Mouse (Mus musculus) limb, embryonic 11.5 days (tissue): ENCODE data around the gene Nploc4. TPM values are rescaled to one million over a fixed set of nuclear protein-coding genes. Genes with fewer than 3 reads are reported as not detected.
A peak's percentile ranks its signal among the peaks of the same experiment; 100 is the strongest.

Experiments used
- ATAC-seq: fragments of 200-750 bp; cut with Nextera tagmentation; 2 replicates; pipeline ENCODE4 v1.8.0; 2017; ENCODE audit warnings: low read depth; ENCODE audit not compliant: insufficient number of reproducible peaks, low FRiP score, low TSS enrichment
- DNase-seq: peaks from one replicate; pipeline ENCODE4 v3.0.0-alpha.2; 2015; ENCODE audit warnings: low spot score
- H3K27ac ChIP-seq: fragments of 300-500 bp; sonication (generic); replicated peaks from 2 replicates; pipeline ENCODE4 v1.5.1; 2014; ENCODE audit warnings: low read depth, mild to moderate bottlenecking, low read length
- H3K27me3 ChIP-seq: fragments of 300-500 bp; sonication (generic); 2 replicates; pipeline ENCODE4 v1.6.1; 2014; ENCODE audit warnings: mild to moderate bottlenecking, low read length, mixed read lengths; ENCODE audit not compliant: control insufficient read depth, insufficient read depth
- H3K36me3 ChIP-seq: fragments of 300-500 bp; sonication (generic); 2 replicates; pipeline ENCODE4 v1.6.1; 2014; ENCODE audit warnings: mild to moderate bottlenecking, low read length, moderate library complexity, mixed read lengths; ENCODE audit not compliant: control insufficient read depth, insufficient read depth
- H3K4me1 ChIP-seq: fragments of 300-500 bp; sonication (generic); 2 replicates; pipeline ENCODE4 v1.6.1; 2014; ENCODE audit warnings: low read length, mixed read lengths; ENCODE audit not compliant: control insufficient read depth, insufficient read depth
- H3K4me2 ChIP-seq: fragments of 300-500 bp; sonication (generic); 2 replicates; pipeline ENCODE4 v1.6.1; 2014; ENCODE audit warnings: low read depth, mild to moderate bottlenecking, moderate library complexity; ENCODE audit not compliant: severe bottlenecking
- H3K4me3 ChIP-seq: fragments of 300-500 bp; sonication (generic); 2 replicates; pipeline ENCODE4 v1.5.1; 2014; ENCODE audit warnings: low read depth, low read length
- H3K9ac ChIP-seq: fragments of 300-500 bp; sonication (generic); 2 replicates; pipeline ENCODE4 v1.6.1; 2014; ENCODE audit warnings: mild to moderate bottlenecking, low read length
- H3K9me3 ChIP-seq: fragments of 300-500 bp; sonication (generic); 2 replicates; pipeline ENCODE4 v1.6.1; 2016; ENCODE audit warnings: low read length; ENCODE audit not compliant: control insufficient read depth
- WGBS: fragments of 180-500 bp; shearing (Covaris S2); extraction: QIAGEN DNeasy Blood & Tissue Kit; methylation state at CpG from one replicate; pipeline ENCODE4 v1.1.7; 2014; 5-methylcytosine and 5-hydroxymethylcytosine counted together
- polyA plus RNA-seq: library from polyadenylated mRNA; unstranded; fragments of >200 nt; fragmentation: Nextera tagmentation; extraction: Ambion mirVana; gene quantifications from 2 replicates; pipeline ENCODE4 v1.2.1, GENCODE M21; 2014

Nploc4 gene
- 47.1 and 51.1 TPM in 2 replicates for polyA plus RNA-seq

DNA sequence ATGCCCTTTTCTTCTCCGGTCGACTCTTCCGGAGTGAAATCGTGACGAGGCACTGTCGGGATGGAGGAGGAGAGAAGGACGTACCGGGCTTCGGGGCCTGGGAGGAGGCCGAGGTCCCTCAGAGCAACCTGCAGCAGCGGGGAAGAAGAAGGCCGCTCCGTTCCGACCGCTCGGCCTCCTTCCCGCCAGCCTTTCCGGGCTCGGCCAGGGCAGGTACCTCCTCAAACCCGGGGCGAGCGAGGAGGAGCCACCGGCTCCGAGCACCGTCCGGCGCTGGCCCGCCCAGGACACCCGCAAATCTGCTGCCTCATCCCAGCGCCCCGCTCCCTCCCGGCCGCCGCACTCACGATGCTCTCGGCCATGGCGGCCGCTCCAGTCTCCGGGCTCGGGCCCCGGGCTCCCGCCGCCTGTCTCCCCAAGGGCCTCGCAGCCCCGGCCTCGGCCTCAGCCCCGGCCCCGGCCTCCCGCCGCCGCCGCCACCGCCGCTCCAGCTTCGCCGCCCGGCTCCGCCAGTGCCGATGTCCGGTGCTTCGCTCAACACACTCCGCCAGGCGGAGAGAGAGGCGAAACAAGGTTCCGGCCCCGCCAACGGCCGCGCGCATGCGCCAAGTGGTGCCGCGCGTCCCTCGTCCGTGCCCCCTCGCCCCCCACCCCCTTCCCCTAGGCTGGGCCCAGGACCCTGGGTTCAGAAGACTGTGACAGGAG is at the start of gene Nploc4:
Gene Nploc4 (minus strand): TSS at position 557 of the 705 bp plus-strand sequence.
- H3K9ac ChIP-seq = peak within 1 kb of the TSS; percentile 96
- peak within 1 kb of the TSS; percentile 52 for H3K27ac ChIP-seq
- DNase-seq = peak; percentile 96
- WGBS = under 1% methylated on average over 75 of the region's 77 CpGs
- peak within 1 kb of the TSS; percentile 83 for H3K4me2 ChIP-seq
- H3K9me3 ChIP-seq = no peaks in the 10 kb centered on the region
- no peaks in the 10 kb centered on the region for H3K27me3 ChIP-seq
- peak within 1 kb of the TSS; percentile 99 for H3K4me3 ChIP-seq
- peaks cover 2% of the 10 kb centered on the region for H3K36me3 ChIP-seq
- ATAC-seq = peak; percentile 89
- H3K4me1 ChIP-seq = peaks cover 11% of the 10 kb centered on the region

DNA sequence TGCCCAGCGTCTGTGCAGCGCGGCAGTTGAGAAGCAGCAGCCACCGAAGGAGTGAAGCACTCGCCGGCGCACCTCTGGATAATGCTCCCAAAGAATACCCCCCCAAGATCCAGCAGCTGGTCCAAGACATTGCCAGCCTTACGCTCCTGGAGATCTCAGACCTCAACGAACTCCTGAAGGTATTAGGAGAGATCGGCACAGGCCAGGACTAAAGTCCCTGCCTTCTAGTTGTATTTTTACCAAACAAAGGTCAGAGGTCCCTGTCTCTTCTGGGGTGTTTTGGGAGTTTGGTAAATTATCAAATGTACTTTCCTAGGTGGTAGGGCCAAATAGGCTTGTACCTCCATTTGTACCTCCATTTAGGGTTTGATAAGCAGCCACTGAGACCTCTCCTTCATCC is 47.7 kb upstream of the Nploc4 start:
- Histone ChIP-seq H3K9ac (peak overlapping the region; percentile 94), H3K27ac (peak overlapping the region; percentile 12; the same call in 1 of the 2 replicates), H3K27me3 (no peaks in the 10 kb centered on the region), H3K36me3 (peaks cover 29% of the 10 kb centered on the region), H3K4me1 (peaks cover 14% of the 10 kb centered on the region), H3K4me2 (peak overlapping the region; percentile 93), H3K4me3 (peak overlapping the region; percentile 97), H3K9me3 (no peaks in the 10 kb centered on the region)
- DNase-seq (no peak), ATAC-seq (no peak)
- 10% methylated on average over 10 of the region's 10 CpGs for WGBS

DNA sequence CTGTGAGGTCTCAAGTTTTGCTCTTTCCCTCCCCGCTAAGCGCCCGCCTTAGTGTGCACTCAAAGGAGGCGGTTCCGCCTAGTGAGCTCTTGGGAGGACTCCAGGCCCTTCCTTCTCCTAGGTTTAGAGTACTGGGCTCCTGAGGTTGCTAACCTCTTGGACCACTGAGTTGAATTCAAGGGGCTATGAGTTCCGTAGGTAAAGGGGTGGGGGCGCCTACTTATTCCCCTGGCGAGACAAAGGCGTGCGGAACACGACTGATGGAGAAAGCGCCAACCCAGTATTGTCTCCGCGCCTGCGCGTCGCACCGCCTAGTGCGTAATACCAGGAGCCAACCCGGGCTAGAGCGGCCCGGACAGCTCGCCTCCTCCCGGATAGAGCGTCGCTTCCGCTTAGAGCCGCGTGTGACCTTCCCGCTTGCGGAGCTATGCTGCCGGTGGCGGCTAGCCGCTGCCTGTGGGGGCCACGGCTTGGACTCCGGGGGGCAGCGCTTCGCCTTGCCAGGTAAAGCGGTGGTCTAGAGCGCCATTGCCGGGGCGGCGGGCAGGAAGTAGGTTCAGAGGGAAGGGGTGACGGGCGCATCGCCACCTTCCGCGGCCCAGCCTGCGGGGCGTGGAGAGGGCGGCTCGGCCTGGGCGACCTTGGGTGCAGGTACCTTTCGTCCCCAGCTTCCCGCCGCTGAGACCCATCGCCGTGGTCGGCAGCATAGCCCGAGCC is 46.9 kb upstream of the Nploc4 start, which contains the start of gene Mrpl12:
Gene Mrpl12 (plus strand): TSS at position 349 of the 717 bp plus-strand sequence.
- peak within 1 kb of the TSS; percentile 93 for H3K4me2 ChIP-seq
- H3K4me1 ChIP-seq = peaks cover 10% of the 10 kb centered on the region
- H3K9me3 ChIP-seq = no peaks in the 10 kb centered on the region
- under 1% methylated on average over 60 of the region's 60 CpGs for WGBS
- peak within 1 kb of the TSS; percentile 97 for H3K4me3 ChIP-seq
- peaks cover 31% of the 10 kb centered on the region for H3K36me3 ChIP-seq
- ATAC-seq = peak; percentile 87
- peak; percentile 93 for DNase-seq
- peak within 1 kb of the TSS; percentile 60 for H3K27ac ChIP-seq
- peak within 1 kb of the TSS; percentile 94 for H3K9ac ChIP-seq
- H3K27me3 ChIP-seq = no peaks in the 10 kb centered on the region

DNA sequence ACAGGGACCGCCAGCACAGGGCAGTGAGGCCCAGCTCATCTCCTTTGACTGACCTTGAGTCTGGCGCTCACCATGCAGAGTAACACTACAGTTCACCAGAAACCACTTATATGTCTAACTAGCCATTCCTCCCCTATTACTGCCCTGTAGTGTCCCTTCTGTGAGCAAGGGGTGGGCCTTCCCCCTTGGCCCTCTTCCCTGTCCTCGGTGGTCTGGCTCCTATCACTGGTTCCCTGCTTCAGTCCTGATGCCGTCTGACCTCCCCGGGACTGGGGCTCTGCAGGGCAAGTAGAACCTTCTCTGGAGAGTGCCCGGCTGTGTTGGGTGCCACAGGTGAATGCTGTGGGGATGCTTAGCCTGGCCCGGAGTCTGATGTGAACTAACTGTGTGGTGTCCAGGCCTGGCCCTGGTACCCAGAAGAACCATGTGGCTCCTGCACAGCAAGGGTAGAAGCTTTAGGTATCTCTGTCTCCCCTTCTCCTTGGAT is 46.0 kb upstream of the Nploc4 start:
- DNase-seq (no peak), ATAC-seq (no peak)
- H3K36me3 ChIP-seq = peaks cover 40% of the 10 kb centered on the region
- 92% methylated on average over 7 of the region's 7 CpGs for WGBS
- no peaks in the 10 kb centered on the region for H3K27me3 ChIP-seq
- H3K4me1 ChIP-seq = peaks cover 10% of the 10 kb centered on the region
- H3K9ac ChIP-seq = peak overlapping the region; percentile 94
- no peaks in the 10 kb centered on the region for H3K9me3 ChIP-seq
- H3K27ac ChIP-seq = no peak overlapping the region; the same call in 1 of the 2 replicates
- H3K4me3 ChIP-seq = no peak overlapping the region
- H3K4me2 ChIP-seq = peak overlapping the region; percentile 93; the same call in 1 of the 2 replicates

DNA sequence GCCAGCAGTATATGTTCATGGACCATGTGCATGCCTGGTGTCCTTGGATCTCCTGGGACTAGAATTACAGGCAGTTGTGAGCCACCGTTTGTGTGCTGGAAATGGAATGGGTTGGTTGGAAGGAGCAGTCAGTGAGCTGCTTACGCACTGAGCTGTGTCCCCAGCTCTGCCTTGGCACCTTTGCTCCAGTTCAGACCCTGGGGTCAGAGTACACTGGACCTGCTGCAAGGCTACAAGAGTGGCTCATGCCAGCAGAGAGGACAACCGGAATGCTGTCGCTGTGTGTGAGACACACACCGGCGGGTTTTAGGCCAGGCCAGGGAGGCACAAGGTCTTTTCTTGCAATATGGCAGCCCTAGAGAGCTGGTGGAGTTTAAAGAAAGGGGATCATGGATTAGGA is 34.5 kb upstream of the Nploc4 start:
- no peak for ATAC-seq
- WGBS = 94% methylated on average over 6 of the region's 6 CpGs

DNA sequence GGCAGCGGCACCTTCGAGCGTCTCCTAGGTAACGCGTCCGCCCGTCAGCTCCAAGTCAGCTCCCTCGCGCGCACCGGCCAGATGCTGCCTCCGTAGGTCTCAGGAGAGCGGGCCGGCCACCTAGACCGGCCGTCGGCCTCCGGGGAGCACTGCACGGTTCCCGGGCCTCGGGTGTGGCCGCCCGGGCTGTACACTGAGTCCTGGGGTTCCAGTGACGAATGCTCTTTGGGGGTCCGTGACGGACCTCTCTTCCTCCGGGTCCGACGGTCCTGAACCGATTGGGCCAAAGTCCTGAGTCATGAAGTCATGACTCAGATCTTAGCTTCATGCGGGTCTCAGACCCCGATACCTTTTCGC is 30.2 kb upstream of the Nploc4 start:
- Histone ChIP-seq H3K27ac (no peak overlapping the region), H3K27me3 (no peaks in the 10 kb centered on the region), H3K9me3 (no peaks in the 10 kb centered on the region), H3K36me3 (peaks cover 10% of the 10 kb centered on the region), H3K4me3 (peak overlapping the region; percentile 90), H3K9ac (peak overlapping the region; percentile 52), H3K4me2 (peak overlapping the region; percentile 78), H3K4me1 (peaks cover 4% of the 10 kb centered on the region; the same call in 1 of the 2 replicates)
- ATAC-seq = no peak
- 1% methylated on average over 33 of the region's 33 CpGs for WGBS
- no peak for DNase-seq

More for the DNA sequence above, 34.5 kb upstream of the Nploc4 start:
- Histone ChIP-seq H3K4me2 (no peak overlapping the region), H3K36me3 (peaks cover 17% of the 10 kb centered on the region), H3K9ac (no peak overlapping the region), H3K9me3 (no peaks in the 10 kb centered on the region), H3K27ac (no peak overlapping the region), H3K27me3 (no peaks in the 10 kb centered on the region), H3K4me3 (no peak overlapping the region), H3K4me1 (peaks cover 4% of the 10 kb centered on the region; the same call in 1 of the 2 replicates)
- no peak for DNase-seq

DNA sequence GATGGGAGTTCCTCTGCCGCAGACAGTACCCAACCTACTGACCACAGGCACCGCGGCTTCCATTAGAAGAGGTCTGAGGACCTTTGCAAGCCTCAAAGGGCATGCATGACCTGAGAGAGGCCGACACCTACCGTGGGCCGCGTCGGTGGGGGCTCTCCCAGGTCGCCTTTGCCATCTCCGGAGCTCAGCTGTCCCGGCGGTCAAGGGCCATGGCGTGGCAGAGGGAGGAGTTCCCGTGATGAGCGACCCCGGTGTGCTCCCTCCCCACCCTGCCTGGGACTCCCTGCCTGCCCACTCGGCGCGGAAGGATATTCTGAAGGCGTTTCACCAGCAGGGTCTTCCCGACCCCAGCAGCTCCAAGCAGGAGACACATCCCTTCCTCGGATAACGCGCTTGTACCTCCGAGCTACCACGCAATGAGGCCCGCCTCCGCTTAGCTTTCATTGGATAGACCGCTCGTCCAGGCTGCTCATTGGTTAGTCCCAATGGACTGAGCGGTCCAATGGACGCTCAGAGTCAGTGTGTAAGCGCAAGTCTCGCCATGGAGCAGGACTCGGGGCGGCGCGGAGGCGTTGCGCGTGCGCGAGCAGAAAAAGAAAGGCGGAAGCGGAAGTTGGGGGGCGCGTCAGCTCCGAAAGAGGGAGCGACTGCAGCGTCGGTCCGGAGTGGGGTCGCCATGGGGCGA is 29.7 kb upstream of the Nploc4 start, which contains the start of gene Arl16:
Gene Arl16 (minus strand): TSS at position 557 of the 685 bp plus-strand sequence.
- H3K4me3 ChIP-seq = peak within 1 kb of the TSS; percentile 90
- H3K9ac ChIP-seq = peak within 1 kb of the TSS; percentile 82
- peak; percentile 97 for DNase-seq
- peaks cover 4% of the 10 kb centered on the region; the same call in 1 of the 2 replicates for H3K4me1 ChIP-seq
- H3K9me3 ChIP-seq = no peaks in the 10 kb centered on the region
- WGBS = 0% methylated on average over 53 of the region's 54 CpGs
- peak; percentile 100 for ATAC-seq
- H3K27ac ChIP-seq = 0 out of 2 replicates have a peak within 1 kb of the TSS, but pooled peaks have one; percentile 40
- no peaks in the 10 kb centered on the region for H3K27me3 ChIP-seq
- peak within 1 kb of the TSS; percentile 94 for H3K4me2 ChIP-seq
- H3K36me3 ChIP-seq = peaks cover 8% of the 10 kb centered on the region

DNA sequence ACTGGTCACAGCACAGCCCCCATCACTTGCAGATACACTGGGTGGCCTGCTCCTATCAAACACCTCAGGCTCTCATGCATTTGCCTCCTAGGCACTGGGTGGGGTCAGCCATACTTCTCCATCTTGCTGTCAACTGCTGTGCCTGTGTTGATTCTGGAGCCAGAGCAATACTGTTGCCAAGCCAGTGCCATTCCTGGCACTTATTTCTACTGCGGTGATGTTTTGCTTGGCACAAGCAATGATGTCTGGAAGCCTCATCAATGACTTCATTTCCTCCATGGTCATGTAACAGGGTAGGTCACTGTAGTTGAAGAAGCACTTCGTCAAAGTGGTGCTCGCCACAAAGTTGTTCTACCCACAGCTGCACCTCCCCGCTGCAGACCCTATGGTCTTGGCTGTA is 28.0 kb upstream of the Nploc4 start:
- Histone ChIP-seq H3K27ac (no peak overlapping the region), H3K4me2 (no peak overlapping the region), H3K4me3 (no peak overlapping the region), H3K9me3 (no peaks in the 10 kb centered on the region), H3K9ac (no peak overlapping the region), H3K27me3 (no peaks in the 10 kb centered on the region), H3K4me1 (peaks cover 4% of the 10 kb centered on the region; the same call in 1 of the 2 replicates), H3K36me3 (peaks cover 13% of the 10 kb centered on the region)
- DNase-seq (no peak), ATAC-seq (no peak)
- WGBS = 98% methylated on average over 4 of the region's 4 CpGs
